Mouse (Mus musculus) macrophage (primary cell): Measurements from ENCODE around the gene Dip2c. TPM values are rescaled to one million over a fixed set of nuclear protein-coding genes. Genes with fewer than 3 reads are reported as not detected.

Experiments
- H3K27ac ChIP-seq: fragments of 350-480 bp; formaldehyde crosslinking; 2 replicates; pipeline ENCODE4 v1.9.0; 2021
- H3K36me3 ChIP-seq: fragments of 350-480 bp; formaldehyde crosslinking; 2 replicates; pipeline ENCODE4 v1.9.0; 2021; ENCODE audit errors: inconsistent target
- H3K4me3 ChIP-seq: fragments of 350-480 bp; formaldehyde crosslinking; 2 replicates; pipeline ENCODE4 v1.9.0; 2021; ENCODE audit errors: inconsistent target
- H3K79me2 ChIP-seq: fragments of 350-480 bp; formaldehyde crosslinking; 2 replicates; pipeline ENCODE4 v1.9.0; 2021; ENCODE audit errors: inconsistent target
- WGBS: methylation state at CpG from one replicate; pipeline ENCODE4 v1.1.7; 2026; ENCODE audit warnings: inconsistent platforms; ENCODE audit not compliant: missing documents; 5-methylcytosine and 5-hydroxymethylcytosine counted together
- polyA plus RNA-seq: library from polyadenylated mRNA; stranded (reverse); fragments of 250-400 nt; gene quantifications from 3 replicates; pipeline ENCODE4 v1.2.4, GENCODE M21; 2018; ENCODE audit warnings: inconsistent platforms

Dip2c gene
- polyA plus RNA-seq, 1 experiment from 2014 or later, result 7.2 TPM

GRCm38 (mm10) chr13:9299657-9300056, 23.3 kb downstream of the Dip2c start:
- Histone ChIP-seq H3K36me3 (no peaks in the 10 kb centered on the region), H3K27ac (no peak overlapping the region), H3K79me2 (no peaks in the 10 kb centered on the region), H3K4me3 (no peak overlapping the region)
- 89% methylated on average over 2 of the region's 2 CpGs for WGBS

GRCm38 (mm10) chr13:9308863-9309262, 32.5 kb downstream of the Dip2c start:
- Histone ChIP-seq H3K27ac (no peak overlapping the region), H3K79me2 (no peaks in the 10 kb centered on the region), H3K36me3 (no peaks in the 10 kb centered on the region), H3K4me3 (no peak overlapping the region)
- 93% methylated on average over 6 of the region's 6 CpGs for WGBS

- WGBS, result 100% methylated on average over 1 of the region's 1 CpGs
- H3K79me2 ChIP-seq, result no peaks in the 10 kb centered on the region
- no peaks in the 10 kb centered on the region for H3K36me3 ChIP-seq
- no peak overlapping the region for H3K4me3 ChIP-seq
- H3K27ac ChIP-seq, result no peak overlapping the region
Measured at GRCm38 (mm10) chr13:9310806-9311205, 34.5 kb downstream of the Dip2c start.

- Histone ChIP-seq H3K4me3 (no peak overlapping the region), H3K27ac (no peak overlapping the region), H3K79me2 (no peaks in the 10 kb centered on the region), H3K36me3 (no peaks in the 10 kb centered on the region)
Measured at GRCm38 (mm10) chr13:9312916-9313315, 36.6 kb downstream of the Dip2c start.

- WGBS, result 83% methylated on average over 2 of the region's 2 CpGs
- Histone ChIP-seq H3K36me3 (no peaks in the 10 kb centered on the region), H3K27ac (no peak overlapping the region)
Measured at GRCm38 (mm10) chr13:9314099-9314712, 37.9 kb downstream of the Dip2c start.

GRCm38 (mm10) chr13:9314713-9315112, 38.4 kb downstream of the Dip2c start:
- H3K79me2 ChIP-seq, result no peaks in the 10 kb centered on the region
- no peak overlapping the region for H3K27ac ChIP-seq
- H3K4me3 ChIP-seq, result no peak overlapping the region
- H3K36me3 ChIP-seq, result no peaks in the 10 kb centered on the region
- WGBS, result 88% methylated on average over 4 of the region's 4 CpGs

More at GRCm38 (mm10) chr13:9314099-9314712, 37.9 kb downstream of the Dip2c start:
- H3K79me2 ChIP-seq, result no peaks in the 10 kb centered on the region
- no peak overlapping the region for H3K4me3 ChIP-seq

GRCm38 (mm10) chr13:9319745-9320144, 43.4 kb downstream of the Dip2c start:
- WGBS, result 84% methylated on average over 2 of the region's 2 CpGs
- H3K4me3 ChIP-seq, result no peak overlapping the region
- H3K36me3 ChIP-seq, result no peaks in the 10 kb centered on the region
- H3K27ac ChIP-seq, result no peak overlapping the region
- H3K79me2 ChIP-seq, result no peaks in the 10 kb centered on the region

GRCm38 (mm10) chr13:9325262-9325661, 48.9 kb downstream of the Dip2c start:
- 78% methylated on average over 1 of the region's 1 CpGs for WGBS
- Histone ChIP-seq H3K27ac (no peak overlapping the region), H3K4me3 (no peak overlapping the region), H3K36me3 (no peaks in the 10 kb centered on the region), H3K79me2 (no peaks in the 10 kb centered on the region)

- WGBS, result 67% methylated on average over 1 of the region's 1 CpGs
- no peak overlapping the region for H3K4me3 ChIP-seq
- no peaks in the 10 kb centered on the region for H3K36me3 ChIP-seq
Measured at GRCm38 (mm10) chr13:9329307-9329915, 53.1 kb downstream of the Dip2c start.

GRCm38 (mm10) chr13:9333187-9333586, 56.9 kb downstream of the Dip2c start:
- H3K4me3 ChIP-seq, result no peak overlapping the region
- no peaks in the 10 kb centered on the region for H3K36me3 ChIP-seq
- no peaks in the 10 kb centered on the region for H3K79me2 ChIP-seq
- no peak overlapping the region for H3K27ac ChIP-seq

More at GRCm38 (mm10) chr13:9329307-9329915, 53.1 kb downstream of the Dip2c start:
- H3K27ac ChIP-seq, result no peak overlapping the region
- H3K79me2 ChIP-seq, result no peaks in the 10 kb centered on the region

GRCm38 (mm10) chr13:9340293-9340692, 64.0 kb downstream of the Dip2c start:
- Histone ChIP-seq H3K27ac (no peak overlapping the region), H3K79me2 (no peaks in the 10 kb centered on the region), H3K36me3 (no peaks in the 10 kb centered on the region), H3K4me3 (no peak overlapping the region)
- 94% methylated on average over 4 of the region's 4 CpGs for WGBS

GRCm38 (mm10) chr13:9342696-9343095, 66.4 kb downstream of the Dip2c start:
- WGBS, result 95% methylated on average over 1 of the region's 1 CpGs
- Histone ChIP-seq H3K79me2 (no peaks in the 10 kb centered on the region), H3K36me3 (no peaks in the 10 kb centered on the region), H3K27ac (no peak overlapping the region), H3K4me3 (no peak overlapping the region)

GRCm38 (mm10) chr13:9347448-9347847, 71.1 kb downstream of the Dip2c start:
- no peaks in the 10 kb centered on the region for H3K79me2 ChIP-seq
- H3K27ac ChIP-seq, result no peak overlapping the region
- no peaks in the 10 kb centered on the region for H3K36me3 ChIP-seq
- no peak overlapping the region for H3K4me3 ChIP-seq
- 90% methylated on average over 3 of the region's 3 CpGs for WGBS

- Histone ChIP-seq H3K27ac (no peak overlapping the region), H3K4me3 (no peak overlapping the region), H3K36me3 (no peaks in the 10 kb centered on the region), H3K79me2 (no peaks in the 10 kb centered on the region)
- WGBS, result 100% methylated on average over 2 of the region's 2 CpGs
Measured at GRCm38 (mm10) chr13:9350670-9351069, 74.3 kb downstream of the Dip2c start.

GRCm38 (mm10) chr13:9353890-9354289, 77.6 kb downstream of the Dip2c start:
- 78% methylated on average over 1 of the region's 1 CpGs for WGBS
- H3K4me3 ChIP-seq, result no peak overlapping the region

GRCm38 (mm10) chr13:9355331-9355730, 79.0 kb downstream of the Dip2c start:
- Histone ChIP-seq H3K27ac (no peak overlapping the region), H3K79me2 (no peaks in the 10 kb centered on the region), H3K36me3 (no peaks in the 10 kb centered on the region), H3K4me3 (no peak overlapping the region)
- 100% methylated on average over 4 of the region's 4 CpGs for WGBS

More at GRCm38 (mm10) chr13:9353890-9354289, 77.6 kb downstream of the Dip2c start:
- Histone ChIP-seq H3K27ac (no peak overlapping the region), H3K36me3 (no peaks in the 10 kb centered on the region), H3K79me2 (no peaks in the 10 kb centered on the region)
